Mouse (Mus musculus) neural tube, embryonic 11.5 days (tissue): ENCODE data around the gene Slc8a3. TPM values are rescaled to one million over a fixed set of nuclear protein-coding genes. Genes with fewer than 3 reads are reported as not detected.

Source experiments
- ATAC-seq: fragments of 200-750 bp; cut with Nextera tagmentation; 2 replicates; pipeline ENCODE4 v1.8.0; 2017; ENCODE audit warnings: moderate number of reproducible peaks, mild to moderate bottlenecking, moderate TSS enrichment, moderate library complexity; ENCODE audit not compliant: insufficient read depth, low FRiP score, low TSS enrichment
- DNase-seq: peaks from one replicate; pipeline ENCODE4 v3.0.0-alpha.2; 2015; ENCODE audit warnings: low spot score
- H3K27ac ChIP-seq: fragments of 300-500 bp; sonication (generic); 2 replicates; pipeline ENCODE4 v1.5.1; 2014; ENCODE audit warnings: low read depth, mild to moderate bottlenecking, low read length
- H3K27me3 ChIP-seq: fragments of 300-500 bp; sonication (generic); 2 replicates; pipeline ENCODE4 v1.6.1; 2014; ENCODE audit warnings: mild to moderate bottlenecking, low read length, mixed read lengths; ENCODE audit not compliant: control insufficient read depth, insufficient read depth
- H3K36me3 ChIP-seq: fragments of 300-500 bp; sonication (generic); 2 replicates; pipeline ENCODE4 v1.6.1; 2014; ENCODE audit warnings: mild to moderate bottlenecking, low read length, moderate library complexity, mixed read lengths; ENCODE audit not compliant: control insufficient read depth, insufficient read depth
- H3K4me1 ChIP-seq: fragments of 300-500 bp; sonication (generic); 2 replicates; pipeline ENCODE4 v1.6.1; 2014; ENCODE audit warnings: low read length, mixed read lengths; ENCODE audit not compliant: control insufficient read depth, insufficient read depth
- H3K4me2 ChIP-seq: fragments of 300-500 bp; sonication (generic); 2 replicates; pipeline ENCODE4 v1.6.1; 2014; ENCODE audit warnings: low read depth, mild to moderate bottlenecking, moderate library complexity
- H3K4me3 ChIP-seq: fragments of 300-500 bp; sonication (generic); 2 replicates; pipeline ENCODE4 v1.5.1; 2014; ENCODE audit warnings: low read depth, low read length
- H3K9ac ChIP-seq: fragments of 300-500 bp; sonication (generic); 2 replicates; pipeline ENCODE4 v1.6.1; 2014; ENCODE audit warnings: mild to moderate bottlenecking, low read length
- H3K9me3 ChIP-seq: fragments of 300-500 bp; sonication (generic); 2 replicates; pipeline ENCODE4 v1.6.1; 2016; ENCODE audit warnings: low read length; ENCODE audit not compliant: control insufficient read depth
- WGBS: fragments of 180-500 bp; shearing (Covaris S2); extraction: QIAGEN DNeasy Blood & Tissue Kit; methylation state at CpG from one replicate; pipeline ENCODE4 v1.1.7; 2014; 5-methylcytosine and 5-hydroxymethylcytosine counted together
- polyA plus RNA-seq: library from polyadenylated mRNA; unstranded; fragments of >200 nt; fragmentation: Nextera tagmentation; extraction: Ambion mirVana; gene quantifications from 2 replicates; pipeline ENCODE4 v1.2.1, GENCODE M21; 2014

The Slc8a3 gene
- polyA plus RNA-seq, 1 experiment from 2014 or later, result 1.7 TPM

DNA sequence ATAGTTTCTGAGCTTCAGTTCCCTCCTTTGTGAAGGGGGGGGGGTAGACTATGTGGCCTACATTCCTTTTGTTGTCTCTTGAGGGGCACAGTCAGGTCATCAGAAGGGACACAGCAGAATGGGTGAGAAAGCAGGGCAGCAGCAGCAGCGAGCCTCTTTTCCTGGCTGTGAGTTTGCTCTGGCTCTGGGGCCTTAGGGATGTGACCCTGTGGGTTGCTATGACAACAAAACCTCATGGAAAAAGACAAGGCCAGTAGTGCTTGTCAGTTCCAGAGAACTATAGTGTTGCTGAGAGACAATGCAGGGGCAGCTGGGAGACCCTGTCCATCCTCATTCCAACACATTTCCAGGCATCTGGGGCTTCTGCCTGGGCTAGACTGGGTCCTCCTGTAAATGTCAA lies 129.8 kb downstream of the Slc8a3 start:
- Histone ChIP-seq H3K4me3 (no peak overlapping the region), H3K27me3 (no peaks in the 10 kb centered on the region), H3K9me3 (no peaks in the 10 kb centered on the region), H3K9ac (no peak overlapping the region), H3K27ac (no peak overlapping the region), H3K4me1 (no peaks in the 10 kb centered on the region), H3K36me3 (no peaks in the 10 kb centered on the region), H3K4me2 (no peak overlapping the region)
- DNase-seq, result no peak
- WGBS, result 28% methylated on average over 1 of the region's 1 CpGs
- no peak for ATAC-seq

- H3K4me2 ChIP-seq, result no peak overlapping the region
- no peaks in the 10 kb centered on the region for H3K27me3 ChIP-seq
- H3K4me1 ChIP-seq, result no peaks in the 10 kb centered on the region
- no peak overlapping the region for H3K27ac ChIP-seq
- H3K9me3 ChIP-seq, result no peaks in the 10 kb centered on the region
- 37% methylated on average over 23 of the region's 23 CpGs for WGBS
- H3K36me3 ChIP-seq, result no peaks in the 10 kb centered on the region
- peak; percentile 80 for DNase-seq
- H3K9ac ChIP-seq, result 0 out of 2 replicates have a peak overlapping the region, but pooled peaks have one; percentile 16
- H3K4me3 ChIP-seq, result no peak overlapping the region
- 0 out of 2 replicates have a peak, but pooled peaks have one; percentile 45 for ATAC-seq
Measured at GRCm38 (mm10) chr12:81199280-81199955, 133.6 kb downstream of the Slc8a3 start.

DNA sequence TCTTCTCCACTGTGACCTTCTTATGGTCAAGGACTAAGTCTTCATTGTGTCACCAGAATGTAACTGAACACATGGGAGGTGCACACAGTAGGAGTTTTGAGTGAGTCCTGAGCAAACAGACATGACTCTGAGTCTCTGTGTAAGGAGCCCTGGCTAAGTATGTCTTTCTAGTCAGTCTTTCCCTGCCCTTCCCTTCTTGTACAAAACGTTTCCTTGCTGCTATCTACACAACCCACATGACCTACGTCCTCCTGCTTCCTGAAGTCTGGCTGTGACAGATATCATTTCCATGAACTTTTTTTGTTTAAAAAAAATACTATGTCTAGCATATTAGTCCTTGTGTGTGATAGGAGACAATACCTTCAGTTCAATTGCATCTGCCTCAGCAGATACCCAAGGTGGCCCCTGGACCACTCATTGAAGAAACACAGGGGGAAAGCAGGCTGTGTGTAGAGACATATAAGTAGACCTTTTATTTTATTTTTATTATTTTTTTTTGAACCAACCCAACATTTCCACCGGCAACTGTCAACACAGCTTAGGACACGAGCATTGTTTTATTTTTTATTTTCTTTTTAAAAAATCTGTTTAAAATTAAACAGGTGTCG lies 135.4 kb downstream of the Slc8a3 start:
- Histone ChIP-seq H3K9ac (no peak overlapping the region), H3K27me3 (no peaks in the 10 kb centered on the region), H3K9me3 (no peaks in the 10 kb centered on the region), H3K4me1 (no peaks in the 10 kb centered on the region), H3K4me3 (no peak overlapping the region), H3K27ac (no peak overlapping the region), H3K36me3 (no peaks in the 10 kb centered on the region), H3K4me2 (no peak overlapping the region)
- ATAC-seq (no peak), DNase-seq (no peak)
- 73% methylated on average over 5 of the region's 5 CpGs for WGBS

GRCm38 (mm10) chr12:81193968-81194367 lies 139.0 kb downstream of the Slc8a3 start:
- H3K27ac ChIP-seq, result no peak overlapping the region
- DNase-seq (no peak), ATAC-seq (no peak)
- no peaks in the 10 kb centered on the region for H3K4me1 ChIP-seq
- no peaks in the 10 kb centered on the region for H3K27me3 ChIP-seq
- H3K9ac ChIP-seq, result no peak overlapping the region
- H3K4me3 ChIP-seq, result no peak overlapping the region
- H3K9me3 ChIP-seq, result no peaks in the 10 kb centered on the region
- WGBS, result 86% methylated on average over 2 of the region's 2 CpGs
- no peaks in the 10 kb centered on the region for H3K36me3 ChIP-seq
- H3K4me2 ChIP-seq, result no peak overlapping the region

DNA sequence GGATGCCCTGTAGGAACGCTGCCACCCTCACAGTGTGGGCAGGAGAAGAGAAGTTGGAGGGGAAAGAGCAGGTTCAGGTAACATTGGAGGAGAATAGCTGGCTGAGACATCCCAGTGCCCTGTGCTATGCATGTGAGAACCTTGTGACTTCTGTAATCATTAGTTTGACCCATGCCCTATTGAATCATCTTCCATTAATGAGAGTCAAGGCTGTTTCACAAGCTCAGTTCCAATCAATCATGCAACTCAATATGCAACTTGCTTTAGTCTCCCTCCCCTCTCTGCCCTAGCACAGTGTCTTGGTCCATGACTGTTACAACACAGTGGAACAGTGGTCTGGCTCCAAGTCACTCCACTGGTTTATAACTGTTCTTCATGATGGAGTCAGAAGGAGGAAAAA lies 143.3 kb downstream of the Slc8a3 start:
- Histone ChIP-seq H3K4me1 (no peaks in the 10 kb centered on the region), H3K27ac (no peak overlapping the region), H3K27me3 (no peaks in the 10 kb centered on the region), H3K9me3 (no peaks in the 10 kb centered on the region), H3K36me3 (no peaks in the 10 kb centered on the region), H3K4me3 (no peak overlapping the region), H3K9ac (no peak overlapping the region), H3K4me2 (no peak overlapping the region)
- DNase-seq (no peak), ATAC-seq (no peak)
- 83% methylated on average over 1 of the region's 1 CpGs for WGBS

- no peak overlapping the region for H3K4me2 ChIP-seq
- H3K9ac ChIP-seq, result no peak overlapping the region
- 93% methylated on average over 4 of the region's 4 CpGs for WGBS
- no peak overlapping the region for H3K27ac ChIP-seq
- H3K27me3 ChIP-seq, result no peaks in the 10 kb centered on the region
- no peaks in the 10 kb centered on the region for H3K9me3 ChIP-seq
- H3K4me3 ChIP-seq, result no peak overlapping the region
- no peaks in the 10 kb centered on the region for H3K36me3 ChIP-seq
- ATAC-seq (no peak), DNase-seq (no peak)
- H3K4me1 ChIP-seq, result no peaks in the 10 kb centered on the region
Measured at GRCm38 (mm10) chr12:81188996-81189395, 144.0 kb downstream of the Slc8a3 start.

DNA sequence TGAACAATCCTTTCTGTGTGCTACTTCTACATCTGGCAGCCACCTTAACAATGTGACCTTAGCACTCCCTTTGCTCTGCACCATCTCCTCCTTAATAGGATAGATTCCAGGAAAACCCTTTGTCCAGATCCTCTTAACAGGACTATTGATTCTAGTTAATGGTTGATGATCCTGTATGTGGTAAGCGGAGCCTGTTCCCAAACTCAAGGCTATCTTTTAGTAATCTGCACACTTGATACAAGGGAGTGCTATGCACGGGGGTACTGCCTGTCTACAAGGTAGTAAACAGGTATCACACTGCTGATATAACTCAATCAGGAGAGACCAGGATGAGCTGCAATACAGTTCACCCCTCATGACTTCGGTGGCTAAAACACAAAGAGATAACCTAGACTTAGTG lies 144.6 kb downstream of the Slc8a3 start:
- no peak for ATAC-seq
- 87% methylated on average over 3 of the region's 3 CpGs for WGBS
- H3K9ac ChIP-seq, result no peak overlapping the region

GRCm38 (mm10) chr12:81186668-81187067 lies 146.3 kb downstream of the Slc8a3 start:
- H3K9me3 ChIP-seq, result no peaks in the 10 kb centered on the region
- H3K36me3 ChIP-seq, result no peaks in the 10 kb centered on the region
- WGBS, result 82% methylated on average over 3 of the region's 3 CpGs
- H3K27ac ChIP-seq, result no peak overlapping the region
- no peaks in the 10 kb centered on the region for H3K4me1 ChIP-seq
- ATAC-seq (no peak), DNase-seq (no peak)
- no peaks in the 10 kb centered on the region for H3K27me3 ChIP-seq
- H3K4me3 ChIP-seq, result no peak overlapping the region
- H3K9ac ChIP-seq, result no peak overlapping the region
- H3K4me2 ChIP-seq, result no peak overlapping the region

More for the DNA sequence above, 144.6 kb downstream of the Slc8a3 start:
- Histone ChIP-seq H3K36me3 (no peaks in the 10 kb centered on the region), H3K27ac (no peak overlapping the region), H3K4me2 (no peak overlapping the region), H3K27me3 (no peaks in the 10 kb centered on the region), H3K4me1 (no peaks in the 10 kb centered on the region), H3K9me3 (no peaks in the 10 kb centered on the region), H3K4me3 (no peak overlapping the region)
- DNase-seq, result no peak

DNA sequence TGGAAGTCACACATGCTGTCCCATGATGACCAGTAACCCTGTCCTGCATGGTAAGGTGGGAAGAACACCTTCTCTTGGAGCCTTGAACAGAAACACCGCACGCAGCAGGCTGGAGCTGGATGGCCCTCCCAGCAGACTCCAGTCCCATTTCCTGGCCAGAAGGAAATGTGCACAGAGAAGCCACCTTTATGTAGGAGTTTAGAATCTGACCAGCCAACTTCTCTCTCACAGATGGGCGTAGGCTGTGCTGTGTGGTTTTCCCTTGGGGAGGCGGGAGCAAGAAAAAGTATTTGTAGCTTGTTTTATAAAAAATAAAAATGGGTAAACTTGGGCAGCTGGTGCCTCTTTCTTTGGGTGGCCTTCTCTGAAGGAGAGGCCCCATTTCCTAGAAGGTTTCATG lies 146.9 kb downstream of the Slc8a3 start:
- H3K27me3 ChIP-seq, result no peaks in the 10 kb centered on the region

More for the DNA sequence above, 146.9 kb downstream of the Slc8a3 start:
- DNase-seq (no peak), ATAC-seq (no peak)
- H3K4me2 ChIP-seq, result no peak overlapping the region
- no peak overlapping the region for H3K9ac ChIP-seq
- 96% methylated on average over 4 of the region's 4 CpGs for WGBS
- H3K4me1 ChIP-seq, result no peaks in the 10 kb centered on the region
- H3K4me3 ChIP-seq, result no peak overlapping the region
- no peaks in the 10 kb centered on the region for H3K9me3 ChIP-seq
- H3K36me3 ChIP-seq, result no peaks in the 10 kb centered on the region
- H3K27ac ChIP-seq, result no peak overlapping the region
